Mouse (Mus musculus) bone marrow, adult 2 months (tissue): ENCODE data around the gene Wnt1.

Experiments
- CTCF ChIP-seq: fragments of 200-500 bp; IDR thresholded peaks from 2 replicates; pipeline ENCODE4 v1.5.1; 2011; ENCODE audit warnings: low read length, control low read depth; ENCODE audit not compliant: control insufficient read depth, insufficient read depth
- POLR2A ChIP-seq: fragments of 200-500 bp; IDR thresholded peaks from 2 replicates; pipeline ENCODE4 v1.6.1; 2011; ENCODE audit warnings: low read depth, mild to moderate bottlenecking, control low read depth, low read length, borderline replicate concordance; ENCODE audit not compliant: control insufficient read depth

DNA sequence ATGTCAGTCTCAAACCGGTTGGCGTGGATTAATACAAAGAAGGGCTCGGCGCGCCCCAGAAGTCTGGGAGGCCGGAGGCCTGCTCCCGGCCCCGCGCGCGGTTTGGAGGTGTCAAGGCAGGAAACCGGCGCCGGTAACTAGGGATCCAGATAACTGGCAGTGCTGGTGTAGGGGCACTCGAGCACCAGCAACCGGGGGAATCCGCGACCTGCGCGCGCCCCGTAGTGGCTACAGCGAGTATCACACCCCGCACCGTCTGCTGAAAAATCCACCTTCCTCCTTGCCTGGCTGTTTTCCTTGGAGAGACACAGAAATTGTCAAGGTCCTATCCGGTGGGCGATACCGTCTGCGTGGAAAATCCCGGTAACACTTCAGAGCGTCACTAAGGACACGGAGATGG lies 14.4 kb downstream of the Wnt1 start:
- TF ChIP-seq POLR2A (no peak), CTCF (peak; percentile 69)
